Mouse (Mus musculus) kidney, adult 2 months (tissue): Measurements from ENCODE around the gene 1700003E16Rik.

ENCODE experiments used
- CTCF ChIP-seq: fragments of 200-500 bp; conservative IDR thresholded peaks from 2 replicates; pipeline ENCODE4 v1.5.1; 2011; ENCODE audit warnings: low read depth, mild to moderate bottlenecking, control low read depth, low read length, moderate library complexity, mixed read lengths; ENCODE audit not compliant: insufficient read depth, insufficient read length
- POLR2A ChIP-seq: fragments of 200-500 bp; IDR thresholded peaks from one replicate; pipeline ENCODE4 v1.6.1; 2011; ENCODE audit warnings: low read depth, low read length, control low read depth

DNA sequence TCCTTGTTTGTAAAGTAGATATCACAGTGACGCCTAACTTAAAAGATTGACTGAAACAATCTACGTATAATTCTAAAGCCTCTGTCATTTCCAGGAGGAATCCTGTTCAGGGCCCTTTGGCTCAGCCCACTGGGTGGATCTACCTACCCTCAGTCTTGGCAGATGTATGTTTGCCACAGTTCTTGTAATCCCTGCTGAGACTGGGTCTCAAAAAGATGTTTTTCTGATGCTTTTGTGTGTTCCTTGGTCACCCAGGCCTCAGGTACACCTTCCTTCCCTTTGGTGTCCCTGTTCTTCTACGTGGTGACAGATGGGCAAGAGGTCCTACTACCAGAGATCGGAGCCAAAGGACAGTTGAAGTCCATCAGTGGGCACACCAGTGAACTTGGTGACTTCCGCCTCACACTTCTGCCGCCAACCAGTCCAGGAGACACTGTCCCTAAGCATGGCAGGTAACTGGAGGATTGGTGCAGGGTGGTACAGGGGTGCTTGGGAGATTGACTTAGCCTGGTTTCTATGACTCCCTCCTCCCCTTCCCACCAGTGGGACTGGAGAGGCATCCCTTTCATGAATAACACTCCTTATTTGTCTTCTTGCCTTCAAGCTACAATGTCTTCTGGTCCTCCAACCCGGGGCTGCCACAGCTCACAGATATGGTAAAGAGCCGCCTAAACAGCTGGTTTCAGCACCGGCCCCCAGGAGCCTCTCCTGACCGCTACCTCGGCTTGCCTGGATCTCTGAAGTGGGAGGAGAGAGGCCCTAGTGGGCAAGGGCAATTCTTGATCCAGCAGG lies 39.6 kb upstream of the 1700003E16Rik start:
- no peak for TF ChIP-seq CTCF
- no peak for TF ChIP-seq POLR2A
